Mouse (Mus musculus) embryo, embryonic 10 days (tissue): ENCODE data around the gene Isg15.
"Not testable (repeated sequence)": the region's sequence is repeated elsewhere in the genome, so short reads cannot be mapped to it uniquely, and the experiment has no call there.

Source experiments
- DNase-seq: peaks from one replicate; pipeline ENCODE4 v3.0.0-alpha.2; 2015; ENCODE audit warnings: low spot score

The Isg15 gene

DNA sequence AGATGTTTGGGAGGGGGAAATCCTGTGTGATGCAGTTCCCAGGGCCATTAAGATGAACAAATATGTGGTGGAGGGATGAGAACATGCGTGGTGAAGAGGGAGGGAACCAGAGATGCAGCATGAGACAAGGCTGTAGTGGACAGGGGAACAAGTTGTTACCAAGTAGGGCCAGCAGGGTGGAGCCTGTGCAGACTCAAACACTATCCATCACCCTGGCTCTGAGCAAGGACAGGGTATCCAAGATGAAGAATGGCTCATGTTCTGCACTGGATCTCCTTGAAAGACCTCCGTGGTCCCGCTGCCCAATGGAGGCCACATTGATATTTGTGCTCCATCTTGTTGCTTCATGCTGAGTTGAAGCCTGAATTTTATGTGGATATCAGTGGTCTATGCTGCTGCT, 45.8 kb downstream of the Isg15 start:
- DNase-seq = no peak

DNA sequence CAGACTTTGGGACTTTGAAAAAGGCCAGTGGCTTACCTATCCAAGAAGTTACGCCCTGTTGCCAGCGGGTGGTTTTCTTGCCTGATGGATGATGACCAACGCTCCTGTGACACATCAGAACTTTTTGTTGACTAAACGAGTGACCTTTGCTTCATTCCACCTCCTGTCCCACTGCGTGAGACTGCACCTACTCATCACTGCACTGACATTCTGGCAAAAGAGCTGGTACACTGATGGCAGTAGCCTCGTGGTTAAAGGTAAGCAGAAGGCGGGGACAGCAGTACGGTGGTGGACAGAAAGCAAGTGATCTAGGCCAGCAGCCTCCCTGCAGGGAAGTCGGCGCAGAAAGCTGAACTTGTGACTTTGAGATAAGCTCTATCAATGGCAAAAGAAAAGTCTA, 49.7 kb downstream of the Isg15 start:
- DNase-seq = not testable (repeated sequence)
